Mouse (Mus musculus) olfactory bulb, adult 2 months (tissue): Measurements from ENCODE around the gene Spib. TPM values are rescaled to one million over a fixed set of nuclear protein-coding genes. Genes with fewer than 3 reads are reported as not detected.

ENCODE experiments used
- H3K27ac ChIP-seq: fragments of 200-500 bp; 2 replicates; pipeline ENCODE4 v1.5.1; 2012; ENCODE audit warnings: low read depth, low read length; ENCODE audit not compliant: insufficient read depth
- H3K4me1 ChIP-seq: fragments of 200-500 bp; 2 replicates; pipeline ENCODE4 v1.6.1; 2012; ENCODE audit warnings: low read length; ENCODE audit not compliant: control insufficient read depth, insufficient read depth
- H3K4me3 ChIP-seq: fragments of 200-500 bp; 2 replicates; pipeline ENCODE4 v1.5.1; 2012; ENCODE audit warnings: mild to moderate bottlenecking, low read depth, low read length, moderate library complexity; ENCODE audit not compliant: insufficient read depth
- CTCF ChIP-seq: fragments of 200-500 bp; IDR thresholded peaks from 2 replicates; pipeline ENCODE4 v1.5.1; 2012; ENCODE audit warnings: low read depth, mild to moderate bottlenecking, low read length, moderate library complexity; ENCODE audit not compliant: insufficient read depth
- POLR2A ChIP-seq: fragments of 200-500 bp; IDR thresholded peaks from 2 replicates; pipeline ENCODE4 v1.6.1; 2012; ENCODE audit warnings: mild to moderate bottlenecking, low read depth, low read length, moderate library complexity; ENCODE audit not compliant: insufficient read depth
- WGBS: fragments of 180-500 bp; shearing (Covaris S2); methylation state at CpG from one replicate; pipeline ENCODE4 v1.1.7; 2018; 5-methylcytosine and 5-hydroxymethylcytosine counted together
- polyA plus RNA-seq: library from polyadenylated mRNA; stranded (reverse); fragments of >200 nt; gene quantifications from 2 replicates; pipeline ENCODE4 v1.2.4, GENCODE M21; 2012; ENCODE audit warnings: low replicate concordance; ENCODE audit not compliant: missing spikeins, insufficient read depth, insufficient read length

The Spib gene
- polyA plus RNA-seq, 1 experiment: not detected

DNA sequence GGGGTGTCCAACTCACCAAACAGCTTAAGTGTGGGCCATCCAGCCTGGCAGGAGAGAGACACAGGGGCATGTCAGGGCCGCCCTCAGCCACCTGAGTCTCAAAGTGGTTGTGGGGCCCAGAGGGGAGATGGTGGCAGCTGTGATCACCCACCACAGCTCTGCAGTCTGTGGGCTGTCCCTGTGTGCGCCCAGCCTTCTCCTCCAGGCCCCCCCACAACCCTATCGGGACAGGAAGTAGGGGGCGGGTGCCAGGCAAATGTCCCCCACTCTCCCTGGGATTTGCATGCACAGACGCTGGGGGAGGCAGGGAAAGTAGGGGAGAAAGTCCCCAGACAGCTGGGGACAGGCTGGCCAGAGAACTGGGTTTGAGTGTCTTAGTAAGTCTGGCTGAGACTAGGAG lies 664 bp downstream of the Spib start:
- TF ChIP-seq CTCF: no peak
- TF ChIP-seq POLR2A: no peak
- 53% methylated on average over 5 of the region's 5 CpGs for WGBS

DNA sequence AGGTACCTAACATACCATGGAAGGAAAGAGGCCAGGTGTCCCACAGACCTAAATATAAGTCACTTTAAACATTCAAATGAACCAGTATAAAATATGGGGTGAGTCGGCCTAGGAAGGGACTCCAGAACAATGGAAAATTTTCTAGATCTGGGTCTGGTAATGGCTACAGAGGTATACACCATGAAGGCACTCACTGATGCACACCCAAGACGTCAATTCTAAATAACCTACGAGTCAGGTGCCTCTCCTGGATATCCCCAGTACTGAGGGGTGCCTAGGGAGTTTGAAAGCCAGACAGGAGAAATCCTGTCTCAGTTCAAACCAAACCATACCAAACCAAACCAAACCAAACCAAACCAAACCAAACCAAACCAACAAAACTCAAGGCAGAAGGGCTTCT lies 1.4 kb downstream of the Spib start:
- Histone ChIP-seq H3K27ac (no peak overlapping the region), H3K4me3 (no peak overlapping the region), H3K4me1 (peaks cover 5% of the 10 kb centered on the region)
- WGBS: 87% methylated on average over 3 of the region's 3 CpGs
- TF ChIP-seq CTCF: no peak
- TF ChIP-seq POLR2A: no peak

More for the DNA sequence above, 664 bp downstream of the Spib start:
- Histone ChIP-seq H3K4me3 (no peak overlapping the region), H3K4me1 (peaks cover 5% of the 10 kb centered on the region), H3K27ac (no peak overlapping the region)

DNA sequence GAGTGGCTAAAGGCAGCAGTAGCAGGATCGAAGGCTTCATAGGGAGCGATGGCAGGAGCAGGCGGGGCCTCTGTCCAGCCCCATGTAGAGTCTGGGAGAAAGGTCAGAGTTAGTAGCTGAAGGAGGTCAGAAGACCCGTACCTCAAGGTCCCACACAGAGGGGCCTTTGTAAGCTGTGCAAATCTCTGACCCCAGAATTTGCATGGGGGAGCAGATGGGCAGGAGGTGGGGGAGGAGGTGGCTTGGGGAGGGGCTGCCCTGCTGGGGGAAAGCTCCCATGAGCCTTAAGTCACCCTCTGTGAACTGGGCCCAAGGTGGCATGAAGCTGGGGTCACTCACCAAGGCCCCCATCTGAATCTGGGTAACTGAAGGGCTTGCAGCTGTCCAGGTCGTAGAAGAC lies 2.4 kb downstream of the Spib start:
- Histone ChIP-seq H3K4me1 (peaks cover 10% of the 10 kb centered on the region), H3K4me3 (no peak overlapping the region), H3K27ac (no peak overlapping the region)
- 80% methylated on average over 5 of the region's 5 CpGs for WGBS
- TF ChIP-seq CTCF (no peak), POLR2A (no peak)

DNA sequence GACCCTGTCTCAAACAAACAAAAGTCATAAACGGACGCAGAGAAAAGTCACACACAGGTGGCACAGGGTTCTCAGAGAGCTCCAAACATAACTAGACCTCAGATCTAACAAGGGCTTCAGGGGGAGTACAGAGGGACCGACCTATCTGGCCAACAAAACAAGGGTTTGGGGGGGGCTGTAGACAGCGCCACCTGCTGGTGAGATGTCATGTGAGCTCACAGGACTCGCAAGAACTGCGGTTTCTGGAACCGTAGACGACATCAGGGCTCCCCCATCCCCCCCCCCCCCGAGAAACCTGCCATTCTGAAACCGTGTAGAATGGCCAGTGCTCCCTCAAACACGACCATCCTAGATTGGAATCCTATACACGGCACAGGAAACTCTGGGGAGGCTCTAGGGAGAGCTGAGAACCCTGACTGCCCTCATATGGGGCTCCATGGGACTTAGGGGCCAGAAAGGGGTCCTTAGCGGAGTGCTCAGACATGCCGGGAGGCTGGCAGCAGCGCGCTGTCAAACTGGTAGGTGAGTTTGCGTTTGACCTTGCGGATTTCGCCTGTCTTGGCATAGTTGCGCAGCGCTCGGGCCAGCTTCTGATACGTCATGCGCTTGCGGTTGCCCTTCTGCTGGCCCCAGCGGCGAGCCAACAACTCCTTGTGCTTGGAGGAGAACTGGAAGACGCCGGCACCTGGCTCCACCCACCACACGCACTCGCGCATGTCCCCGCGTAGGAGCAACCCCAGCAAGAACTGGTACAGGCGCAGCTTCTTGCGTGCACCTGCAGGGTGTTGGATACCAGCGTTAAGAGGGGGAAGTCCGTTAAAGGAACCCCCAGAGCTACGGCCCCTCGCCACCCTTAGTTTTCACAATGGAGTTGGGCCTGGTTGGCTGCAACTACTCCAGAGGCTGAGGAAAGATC lies 4.1 kb downstream of the Spib start:
- TF ChIP-seq POLR2A (no peak), CTCF (peak; percentile 77; the same call in 1 of the 2 replicates)
- 5% methylated on average over 40 of the region's 40 CpGs for WGBS
- H3K27ac ChIP-seq: no peak overlapping the region

DNA sequence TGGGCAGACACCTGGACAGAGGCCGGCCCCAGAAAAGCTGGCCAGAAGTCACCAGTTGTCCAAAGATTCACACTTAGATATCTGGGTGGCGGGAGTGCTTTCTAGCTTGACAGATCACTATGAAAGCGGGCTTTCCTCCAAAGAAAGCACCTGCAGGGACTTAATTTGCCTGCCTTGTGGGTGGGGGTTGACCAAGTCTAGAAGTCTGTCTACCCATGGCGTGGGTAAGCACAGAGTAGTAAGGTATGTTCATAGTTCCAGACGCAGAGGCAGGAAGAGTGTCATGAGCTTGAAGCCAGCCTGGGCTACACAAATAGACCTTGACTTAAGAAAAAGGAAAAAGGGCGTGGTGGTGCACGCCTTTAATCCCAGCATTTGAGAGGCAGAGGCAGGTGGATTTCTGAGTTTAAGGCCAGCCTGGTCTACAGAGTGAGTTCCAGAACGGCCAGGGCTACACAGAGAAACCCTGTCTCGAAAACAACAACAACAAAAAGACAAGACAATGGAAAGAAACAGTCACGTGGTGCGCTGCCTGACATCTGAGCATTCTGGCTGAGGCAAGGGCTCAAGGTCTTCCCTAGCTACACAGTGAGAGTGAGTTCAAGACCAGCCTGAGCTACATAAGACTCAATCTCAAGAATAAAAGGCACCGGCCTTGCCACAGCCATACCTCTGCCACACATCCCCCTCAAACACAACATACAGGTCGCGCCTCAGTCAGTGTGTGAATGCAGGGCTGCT lies 5.3 kb downstream of the Spib start:
- no peak for TF ChIP-seq POLR2A
- no peak for TF ChIP-seq CTCF
- peaks cover 14% of the 10 kb centered on the region for H3K4me1 ChIP-seq
- WGBS: 91% methylated on average over 14 of the region's 14 CpGs
- no peak overlapping the region for H3K27ac ChIP-seq
- H3K4me3 ChIP-seq: no peak overlapping the region

More for the DNA sequence above, 4.1 kb downstream of the Spib start:
- Histone ChIP-seq H3K4me1 (peaks cover 10% of the 10 kb centered on the region), H3K4me3 (peak overlapping the region; percentile 43)

DNA sequence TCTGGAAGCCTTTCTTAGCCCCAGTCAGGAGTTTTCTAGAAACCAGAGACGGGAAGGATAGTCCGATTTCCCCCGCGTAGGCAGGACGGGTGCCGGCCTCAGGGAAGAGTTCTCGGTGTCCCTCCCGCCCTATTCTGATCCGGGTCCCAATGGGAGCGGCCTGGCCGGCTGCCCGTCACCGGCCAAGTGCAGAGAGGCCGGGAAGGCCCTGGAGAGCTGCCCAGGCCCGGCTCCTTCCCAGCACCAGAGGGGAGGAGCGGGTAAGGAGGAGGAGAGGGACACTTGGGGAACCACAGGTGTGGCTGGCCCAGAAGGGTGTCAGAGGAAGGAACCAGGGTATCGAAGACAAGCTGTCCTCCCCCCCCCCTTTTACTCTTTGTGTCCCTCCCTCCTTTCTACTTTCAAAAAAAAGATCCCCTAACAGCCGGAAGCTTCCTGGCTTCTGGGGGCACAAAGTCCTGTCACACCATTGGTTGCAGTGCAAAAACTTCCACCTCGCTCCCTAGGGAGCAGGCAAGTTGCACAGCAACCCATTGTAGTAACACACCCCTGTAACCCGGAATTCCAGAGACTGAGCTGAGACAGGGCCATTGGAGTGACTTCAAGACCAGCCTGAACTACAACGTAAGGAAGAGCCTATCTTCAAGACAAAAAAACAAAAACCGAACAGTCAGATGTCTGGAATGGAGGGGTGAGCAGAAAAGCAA lies 6.6 kb downstream of the Spib start:
- WGBS: 19% methylated on average over 22 of the region's 22 CpGs
- Histone ChIP-seq H3K27ac (no peak overlapping the region), H3K4me1 (peaks cover 15% of the 10 kb centered on the region), H3K4me3 (no peak overlapping the region)
- TF ChIP-seq CTCF (no peak), POLR2A (no peak)

DNA sequence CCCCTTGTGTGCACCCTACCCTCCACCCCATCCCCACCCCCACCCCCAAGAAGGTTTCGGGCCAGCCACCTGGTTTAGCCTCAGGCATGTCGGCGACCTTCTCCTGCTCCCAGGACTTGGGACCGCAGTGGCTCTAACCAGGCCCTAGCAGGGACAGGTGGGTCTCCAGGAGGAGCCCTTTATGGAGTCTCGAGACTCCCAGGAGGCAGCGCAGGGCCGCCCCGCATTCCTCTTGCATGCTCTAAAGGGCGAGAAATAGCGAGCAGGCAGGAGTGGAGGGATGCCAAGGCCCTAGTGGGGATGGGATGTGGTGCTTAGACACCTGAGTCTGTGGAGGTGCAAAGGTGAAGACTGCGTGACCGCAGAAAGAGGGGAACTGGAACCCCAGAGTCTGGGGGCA lies 7.4 kb downstream of the Spib start, which contains the start of gene Mybpc2:
TSS of gene Mybpc2 (minus strand) at position 155 of the 400 bp plus-strand sequence.
- WGBS: 53% methylated on average over 12 of the region's 12 CpGs

DNA sequence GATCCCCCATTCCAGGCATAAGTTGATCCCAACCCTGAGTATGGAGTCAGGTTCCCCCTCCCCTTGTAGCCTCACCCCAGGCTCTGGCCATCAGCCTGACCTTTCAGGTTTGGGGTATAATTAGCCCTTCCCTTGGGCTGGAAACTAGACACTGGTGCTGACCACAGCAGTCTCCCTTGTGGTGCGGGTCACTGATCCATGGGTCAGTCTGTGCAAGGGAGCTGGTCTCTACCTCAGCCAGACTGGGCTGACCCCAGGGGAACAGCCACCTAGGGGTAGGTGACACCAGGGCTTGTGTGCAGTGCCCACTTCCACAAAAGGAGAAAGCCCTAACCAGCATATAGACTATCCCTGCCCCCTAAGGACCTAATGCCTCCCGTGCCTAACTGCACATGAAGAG lies 8.8 kb downstream of the Spib start:
- H3K4me3 ChIP-seq: no peak overlapping the region
- H3K27ac ChIP-seq: no peak overlapping the region
- H3K4me1 ChIP-seq: peaks cover 13% of the 10 kb centered on the region
- TF ChIP-seq POLR2A (no peak), CTCF (no peak)
- 80% methylated on average over 2 of the region's 2 CpGs for WGBS

More for the DNA sequence above, 7.4 kb downstream of the Spib start, which contains the start of gene Mybpc2:
- Histone ChIP-seq H3K4me3 (no peak within 1 kb of the TSS), H3K4me1 (peaks cover 15% of the 10 kb centered on the region), H3K27ac (no peak within 1 kb of the TSS)
- no peak for TF ChIP-seq POLR2A
- no peak for TF ChIP-seq CTCF
